Mouse (Mus musculus): ENCODE measurements at regions not wholly inside any gene's neighbourhood (a gene's known extent, or its start where the extent isn't known, plus 50 kb on each side); places are given as distances from the start of the nearest gene placed in this dataset.

DNA sequence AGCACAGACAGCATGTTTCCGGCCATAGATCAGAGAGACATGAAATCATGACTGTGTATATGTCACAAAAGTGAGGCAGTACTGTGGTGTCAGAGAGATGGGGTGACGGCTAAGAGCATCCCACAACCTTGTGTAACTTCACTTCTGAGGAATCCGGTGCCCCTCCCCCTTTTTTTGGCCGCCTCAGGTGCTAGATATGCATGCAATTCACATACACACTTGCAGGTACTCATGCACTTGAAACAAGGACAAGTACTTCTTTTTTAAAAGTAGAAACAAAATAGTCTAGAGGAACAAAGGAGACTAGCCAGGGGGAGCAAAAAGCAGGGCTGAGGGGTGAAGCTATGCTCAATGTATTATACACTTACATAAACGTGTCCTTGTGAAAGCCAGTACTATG is 120.0 kb upstream of the Cnot2 start:
- Histone ChIP-seq H3K27ac (ENCODE audit: low read depth, low read length) (no peak overlapping the region), H3K9ac (no peak overlapping the region), H3K9me3 (ENCODE audit: low read length) (no peaks in the 10 kb centered on the region), H3K36me3 (ENCODE audit: insufficient read depth) (no peaks in the 10 kb centered on the region), H3K4me1 (ENCODE audit: insufficient read depth) (no peaks in the 10 kb centered on the region), H3K4me3 (ENCODE audit: low read depth, low read length) (no peak overlapping the region), H3K27me3 (ENCODE audit: insufficient read depth, low read length) (no peaks in the 10 kb centered on the region), H3K4me2 (ENCODE audit: low read depth) (no peak overlapping the region)
- DNase-seq (no peak), ATAC-seq (no peak)
- no peak for TF ChIP-seq CTCF (IDR thresholded peaks at IDR 0.05; ENCODE audit: low read depth)
- 90% methylated on average over 5 of the region's 5 CpGs for WGBS

DNA sequence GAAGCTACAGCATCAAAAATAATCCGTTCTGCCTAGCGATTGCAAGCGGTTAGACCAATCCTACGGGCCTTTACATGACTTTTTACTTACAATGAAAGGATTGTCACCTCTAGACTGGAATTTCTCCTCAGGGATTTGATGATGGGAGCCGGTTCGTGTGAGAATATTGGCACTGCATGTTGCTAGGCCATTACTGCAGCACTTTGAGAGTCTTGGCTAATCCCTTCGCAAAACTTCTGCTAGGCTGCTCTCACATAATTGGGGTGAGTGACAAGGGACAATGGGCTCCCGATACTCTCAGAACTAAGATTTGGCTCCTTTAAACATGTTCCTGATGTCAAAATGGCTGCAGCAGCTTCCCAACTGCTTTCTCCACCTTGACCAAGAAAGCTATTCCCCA is 118.4 kb upstream of the Cnot2 start:
- Histone ChIP-seq H3K36me3 (ENCODE audit: insufficient read depth) (no peaks in the 10 kb centered on the region), H3K4me1 (ENCODE audit: insufficient read depth) (no peaks in the 10 kb centered on the region), H3K9me3 (ENCODE audit: low read length) (no peaks in the 10 kb centered on the region), H3K4me3 (ENCODE audit: low read depth, low read length) (no peak overlapping the region), H3K27ac (ENCODE audit: low read depth, low read length) (no peak overlapping the region), H3K27me3 (ENCODE audit: insufficient read depth, low read length) (no peaks in the 10 kb centered on the region), H3K4me2 (ENCODE audit: low read depth) (no peak overlapping the region), H3K9ac (no peak overlapping the region)
- 26% methylated on average over 8 of the region's 8 CpGs for WGBS
- no peak for ATAC-seq
- no peak for DNase-seq
- no peak for TF ChIP-seq CTCF (IDR thresholded peaks at IDR 0.05; ENCODE audit: low read depth)

DNA sequence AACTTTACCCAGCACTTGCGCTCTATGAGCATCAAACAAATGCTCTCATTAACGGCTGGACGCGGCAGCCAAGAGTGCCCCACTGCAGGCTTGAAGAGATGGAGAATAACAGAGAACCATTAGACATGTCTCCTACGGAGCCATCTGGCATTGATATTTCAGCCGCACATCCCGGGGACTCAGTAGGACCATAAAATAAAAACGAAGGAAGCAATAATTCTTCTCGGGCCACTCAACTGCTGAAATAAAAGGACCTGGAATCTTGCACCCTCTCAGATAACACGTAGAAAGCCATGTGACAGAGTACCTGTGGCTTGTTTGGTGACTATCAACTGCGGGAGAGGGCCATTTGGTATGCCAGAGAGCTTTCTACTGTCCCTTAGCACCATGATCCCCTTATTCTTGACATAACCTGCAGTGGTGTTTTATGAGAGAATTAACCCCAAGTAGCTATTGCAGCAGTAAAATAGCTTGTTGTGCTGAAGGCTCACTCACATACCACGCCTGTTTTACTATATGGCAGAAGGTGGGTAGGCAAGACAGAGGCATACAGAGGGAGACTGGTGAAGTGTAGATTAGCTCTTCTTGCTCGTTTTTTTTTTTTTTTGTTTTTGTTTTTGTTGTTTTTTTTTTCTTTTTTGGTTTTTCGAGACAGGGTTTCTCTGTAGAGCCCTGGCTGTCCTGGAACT is 116.5 kb upstream of the Cnot2 start:
- DNase-seq (no peak), ATAC-seq (no peak)
- H3K9ac ChIP-seq: no peak overlapping the region
- H3K4me2 ChIP-seq (ENCODE audit: low read depth): no peak overlapping the region
- H3K27me3 ChIP-seq (ENCODE audit: insufficient read depth, low read length): no peaks in the 10 kb centered on the region
- no peaks in the 10 kb centered on the region for H3K4me1 ChIP-seq (ENCODE audit: insufficient read depth)
- H3K27ac ChIP-seq (ENCODE audit: low read depth, low read length): no peak overlapping the region
- no peaks in the 10 kb centered on the region for H3K9me3 ChIP-seq (ENCODE audit: low read length)
- TF ChIP-seq CTCF (IDR thresholded peaks at IDR 0.05; ENCODE audit: low read depth): no peak
- no peak overlapping the region for H3K4me3 ChIP-seq (ENCODE audit: low read depth, low read length)
- no peaks in the 10 kb centered on the region for H3K36me3 ChIP-seq (ENCODE audit: insufficient read depth)
- 73% methylated on average over 14 of the region's 14 CpGs for WGBS

DNA sequence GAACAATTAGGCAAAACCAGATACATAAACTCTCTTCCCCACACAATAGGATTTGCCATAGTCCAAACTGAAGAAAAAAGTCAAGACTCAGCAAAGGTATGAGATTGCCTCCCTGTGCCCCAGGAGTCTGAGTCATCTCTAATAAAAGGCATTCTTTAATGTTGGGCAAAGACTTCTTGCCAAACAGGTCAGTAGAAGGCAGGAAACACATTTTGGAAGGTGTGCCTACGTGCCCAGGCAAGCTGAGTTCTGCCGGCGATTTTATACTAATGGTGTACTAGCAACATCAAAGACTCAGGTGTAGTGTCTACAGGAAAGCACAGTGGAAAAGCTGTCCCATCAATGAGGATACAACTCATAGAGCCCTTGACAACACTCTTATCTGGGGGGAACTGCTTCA is 112.5 kb upstream of the Cnot2 start:
- Histone ChIP-seq H3K27ac (ENCODE audit: low read depth, low read length) (no peak overlapping the region), H3K4me2 (ENCODE audit: low read depth) (no peak overlapping the region), H3K9ac (no peak overlapping the region), H3K36me3 (ENCODE audit: insufficient read depth) (no peaks in the 10 kb centered on the region), H3K4me1 (ENCODE audit: insufficient read depth) (no peaks in the 10 kb centered on the region), H3K27me3 (ENCODE audit: insufficient read depth, low read length) (no peaks in the 10 kb centered on the region), H3K4me3 (ENCODE audit: low read depth, low read length) (no peak overlapping the region), H3K9me3 (ENCODE audit: low read length) (no peaks in the 10 kb centered on the region)
- ATAC-seq: no peak
- WGBS: 97% methylated on average over 3 of the region's 3 CpGs
- no peak for TF ChIP-seq CTCF (IDR thresholded peaks at IDR 0.05; ENCODE audit: low read depth)
- DNase-seq: no peak

DNA sequence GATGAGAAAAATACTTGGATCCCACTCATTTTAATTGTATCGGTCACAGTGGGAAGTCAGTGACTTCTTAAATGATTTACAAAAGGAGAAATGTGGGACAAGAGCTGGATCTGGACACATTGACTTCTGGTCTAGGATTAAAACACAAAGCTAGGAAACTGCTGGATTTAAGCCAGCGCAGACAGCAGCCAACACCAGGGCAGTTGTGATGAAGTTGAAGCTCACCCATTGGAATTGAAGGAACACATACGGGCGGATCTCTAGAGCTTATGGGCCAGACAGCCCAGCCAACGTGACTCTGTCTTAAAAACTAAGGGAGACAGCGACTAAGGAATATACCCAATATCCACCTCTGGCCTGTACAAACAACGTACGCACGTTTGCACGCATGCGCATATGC is 105.4 kb upstream of the Cnot2 start:
- 90% methylated on average over 11 of the region's 11 CpGs for WGBS
- Histone ChIP-seq H3K9me3 (ENCODE audit: low read length) (no peaks in the 10 kb centered on the region), H3K4me3 (ENCODE audit: low read depth, low read length) (no peak overlapping the region), H3K27ac (ENCODE audit: low read depth, low read length) (no peak overlapping the region), H3K27me3 (ENCODE audit: insufficient read depth, low read length) (no peaks in the 10 kb centered on the region), H3K36me3 (ENCODE audit: insufficient read depth) (no peaks in the 10 kb centered on the region), H3K4me1 (ENCODE audit: insufficient read depth) (no peaks in the 10 kb centered on the region), H3K4me2 (ENCODE audit: low read depth) (no peak overlapping the region), H3K9ac (no peak overlapping the region)
- ATAC-seq (no peak), DNase-seq (no peak)
- no peak for TF ChIP-seq CTCF (IDR thresholded peaks at IDR 0.05; ENCODE audit: low read depth)

DNA sequence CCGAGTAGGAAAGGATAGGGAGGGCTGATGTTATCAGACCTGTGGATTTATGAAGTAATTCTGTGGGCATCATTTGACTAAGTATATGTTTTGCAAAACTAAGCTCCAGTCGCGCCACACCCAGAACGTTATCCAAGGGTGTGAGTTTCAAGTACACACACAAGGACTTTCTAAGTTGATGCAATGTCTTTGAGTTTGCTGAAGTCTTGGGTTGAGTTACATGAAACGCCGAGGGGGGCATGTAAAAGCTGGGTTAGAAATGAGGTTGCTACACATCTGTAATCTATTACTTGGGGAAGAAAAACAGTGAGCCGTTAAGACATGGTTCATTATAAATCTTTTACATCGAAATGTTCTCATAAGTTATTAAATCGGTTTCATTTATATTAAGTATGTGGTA is 102.1 kb upstream of the Cnot2 start:
- 93% methylated on average over 9 of the region's 9 CpGs for WGBS
- no peak for ATAC-seq
- no peaks in the 10 kb centered on the region for H3K36me3 ChIP-seq (ENCODE audit: insufficient read depth)

DNA sequence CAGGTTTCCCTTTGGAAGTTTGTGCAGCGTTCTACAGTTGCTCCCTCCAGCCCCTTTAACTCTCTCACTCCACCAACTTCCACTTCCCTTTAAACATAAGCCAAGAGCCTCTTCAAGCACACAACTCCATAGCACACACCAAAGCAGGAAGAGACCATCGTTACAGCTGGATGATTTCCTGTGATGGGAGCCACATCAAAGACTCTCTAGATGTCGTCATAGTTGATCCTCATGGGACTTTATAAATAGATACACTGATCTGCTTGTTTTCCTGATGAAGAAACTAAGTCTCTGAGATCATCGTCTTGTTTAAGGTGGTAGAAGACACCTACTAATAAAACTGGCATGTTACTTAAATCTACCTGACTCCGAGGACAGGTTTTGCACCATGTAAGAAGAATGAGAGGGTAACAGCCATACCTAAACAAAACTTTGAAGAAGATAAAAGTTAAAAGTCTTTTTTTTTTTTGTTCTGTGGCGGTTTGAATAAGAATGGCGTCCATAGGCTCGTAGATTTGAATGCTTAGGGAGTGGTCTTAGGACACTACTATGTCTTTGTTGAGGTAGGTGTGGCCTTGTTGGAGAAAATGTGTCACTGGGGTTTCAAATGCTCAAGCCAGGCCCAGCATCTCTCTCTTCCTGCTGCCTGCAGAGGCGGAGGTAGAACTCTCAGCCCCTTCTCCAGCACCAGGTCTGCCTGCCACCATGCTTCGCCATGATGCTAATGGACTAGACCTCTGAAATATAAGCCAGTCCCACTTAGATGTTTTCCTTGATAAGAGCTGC is 97.8 kb upstream of the Cnot2 start:
- TF ChIP-seq CTCF (IDR thresholded peaks at IDR 0.05; ENCODE audit: low read depth): no peak

More for the DNA sequence above, 102.1 kb upstream of the Cnot2 start:
- no peaks in the 10 kb centered on the region for H3K9me3 ChIP-seq (ENCODE audit: low read length)
- no peak overlapping the region for H3K27ac ChIP-seq (ENCODE audit: low read depth, low read length)
- TF ChIP-seq CTCF (IDR thresholded peaks at IDR 0.05; ENCODE audit: low read depth): no peak
- no peak overlapping the region for H3K4me2 ChIP-seq (ENCODE audit: low read depth)
- no peak for DNase-seq
- no peaks in the 10 kb centered on the region for H3K27me3 ChIP-seq (ENCODE audit: insufficient read depth, low read length)
- no peak overlapping the region for H3K9ac ChIP-seq
- H3K4me3 ChIP-seq (ENCODE audit: low read depth, low read length): no peak overlapping the region
- H3K4me1 ChIP-seq (ENCODE audit: insufficient read depth): no peaks in the 10 kb centered on the region

More for the DNA sequence above, 97.8 kb upstream of the Cnot2 start:
- Histone ChIP-seq H3K9ac (no peak overlapping the region), H3K4me2 (ENCODE audit: low read depth) (no peak overlapping the region), H3K36me3 (ENCODE audit: insufficient read depth) (no peaks in the 10 kb centered on the region), H3K4me3 (ENCODE audit: low read depth, low read length) (no peak overlapping the region), H3K27ac (ENCODE audit: low read depth, low read length) (no peak overlapping the region), H3K9me3 (ENCODE audit: low read length) (no peaks in the 10 kb centered on the region), H3K27me3 (ENCODE audit: insufficient read depth, low read length) (no peaks in the 10 kb centered on the region), H3K4me1 (ENCODE audit: insufficient read depth) (no peaks in the 10 kb centered on the region)
- WGBS: 91% methylated on average over 10 of the region's 10 CpGs
- DNase-seq: no peak
- no peak for ATAC-seq
